Mouse (Mus musculus) testis, adult 2 months (tissue): ENCODE results near the gene Shcbp1l. TPM values are rescaled to one million over a fixed set of nuclear protein-coding genes. Genes with fewer than 3 reads are reported as not detected.

Source experiments
- H3K27ac ChIP-seq: fragments of 200-500 bp; 2 replicates; pipeline ENCODE4 v1.5.1; 2012; ENCODE audit warnings: low read depth, low read length; ENCODE audit not compliant: control insufficient read depth, insufficient read depth
- H3K27me3 ChIP-seq: fragments of 200-500 bp; 2 replicates; pipeline ENCODE4 v1.6.1; 2012; ENCODE audit warnings: mild to moderate bottlenecking, low read length, moderate library complexity; ENCODE audit not compliant: control insufficient read depth, insufficient read depth
- H3K36me3 ChIP-seq: fragments of 200-500 bp; 2 replicates; pipeline ENCODE4 v1.6.1; 2012; ENCODE audit warnings: mild to moderate bottlenecking, low read length; ENCODE audit not compliant: control insufficient read depth, insufficient read depth
- H3K4me1 ChIP-seq: fragments of 200-500 bp; 2 replicates; pipeline ENCODE4 v1.6.1; 2012; ENCODE audit warnings: low read length; ENCODE audit not compliant: control insufficient read depth, insufficient read depth
- H3K4me3 ChIP-seq: fragments of 200-500 bp; 2 replicates; pipeline ENCODE4 v1.5.1; 2012; ENCODE audit warnings: low read depth, mild to moderate bottlenecking, low read length, moderate library complexity, mixed read lengths; ENCODE audit not compliant: control insufficient read depth
- CTCF ChIP-seq: fragments of 200-500 bp; IDR thresholded peaks from 2 replicates; pipeline ENCODE4 v1.5.1; 2012; ENCODE audit warnings: low read depth, mild to moderate bottlenecking, inconsistent platforms, low read length, moderate library complexity; ENCODE audit not compliant: control insufficient read depth, insufficient read depth, insufficient replicate concordance
- POLR2A ChIP-seq: fragments of 200-500 bp; IDR thresholded peaks from 2 replicates; pipeline ENCODE4 v1.6.1; 2012; ENCODE audit warnings: low read depth, mild to moderate bottlenecking, inconsistent platforms, low read length, moderate library complexity; ENCODE audit not compliant: control insufficient read depth
- polyA plus RNA-seq: library from polyadenylated mRNA; depleted of rRNA; stranded (reverse); fragments of >200 nt; gene quantifications from 2 replicates; pipeline ENCODE4 v1.2.3, GENCODE M21; 2012

Gene Shcbp1l
- polyA plus RNA-seq, 1 experiment = 111 TPM

DNA sequence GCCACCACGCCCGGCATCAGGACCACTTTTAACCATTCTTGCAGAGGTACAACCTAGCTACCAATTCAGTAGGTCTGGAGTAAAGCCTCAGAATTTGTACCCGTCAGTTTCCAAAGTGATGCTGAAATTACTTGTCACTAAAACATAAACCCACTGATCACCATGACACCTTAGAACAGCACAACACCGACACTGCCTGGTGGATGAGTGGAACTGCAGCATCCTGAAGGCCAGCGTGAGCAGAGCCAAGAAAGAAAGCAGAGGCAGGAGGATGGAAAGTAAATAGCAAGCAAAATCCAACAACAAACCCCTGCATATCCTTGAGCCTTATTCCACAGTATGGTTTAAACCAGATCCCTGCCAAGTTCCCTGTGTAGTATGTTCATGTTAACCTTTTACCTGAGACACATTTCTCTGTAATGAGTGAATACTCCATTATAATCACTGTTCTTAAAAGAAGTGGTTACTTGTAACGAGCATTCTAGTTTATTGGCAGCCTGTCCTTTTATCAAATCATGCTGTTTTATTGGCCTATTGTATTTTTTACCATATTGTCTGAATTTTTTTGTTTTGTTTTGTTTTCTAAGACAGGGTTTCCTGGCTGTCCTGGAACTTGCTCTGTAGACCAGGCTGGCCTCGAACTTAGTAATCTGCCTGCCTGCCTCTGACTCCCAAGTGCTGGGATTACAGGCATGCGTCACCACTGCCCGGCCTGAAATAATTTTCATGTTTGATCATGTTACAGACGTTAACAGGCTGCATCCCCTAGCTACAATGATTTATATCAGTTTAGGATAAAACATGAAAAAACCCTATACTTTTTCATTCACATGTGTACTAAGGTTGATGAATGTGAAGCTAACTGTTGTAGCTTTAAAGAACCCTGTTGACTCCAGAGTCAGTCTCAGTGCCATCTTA lies 26.5 kb downstream of the Shcbp1l start:
- Histone ChIP-seq H3K4me3 (no peak overlapping the region), H3K36me3 (no peaks in the 10 kb centered on the region; the same call in 1 of the 2 replicates), H3K4me1 (no peaks in the 10 kb centered on the region), H3K27me3 (no peaks in the 10 kb centered on the region), H3K27ac (no peak overlapping the region)
- TF ChIP-seq POLR2A (no peak), CTCF (peak; percentile 49; the same call in 1 of the 2 replicates)

DNA sequence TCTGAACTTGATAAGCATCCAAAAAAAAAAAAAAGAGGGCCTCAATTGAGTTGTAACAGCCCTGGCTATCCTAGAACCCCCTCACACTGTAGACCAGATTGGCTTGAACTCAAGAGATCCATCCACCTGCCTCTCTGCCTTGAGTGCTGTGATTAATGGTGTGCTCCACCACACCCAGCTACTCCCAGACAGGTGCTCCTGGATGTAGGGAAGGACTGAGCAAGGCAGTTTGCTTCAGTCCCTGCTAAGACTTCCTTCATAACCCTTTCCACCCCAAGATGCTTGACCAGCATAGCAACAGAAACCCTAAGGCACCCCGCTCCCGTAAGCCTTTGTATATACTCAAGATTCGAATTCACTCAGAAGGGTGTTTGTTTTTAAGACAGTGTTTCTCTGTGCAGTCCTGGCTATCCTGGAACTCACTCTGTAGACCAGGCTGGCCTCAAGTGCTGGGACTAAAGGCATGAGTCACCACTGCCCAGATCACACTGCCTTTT lies 28.2 kb downstream of the Shcbp1l start:
- Histone ChIP-seq H3K27ac (no peak overlapping the region), H3K36me3 (no peaks in the 10 kb centered on the region; the same call in 1 of the 2 replicates), H3K4me3 (no peak overlapping the region), H3K4me1 (no peaks in the 10 kb centered on the region), H3K27me3 (no peaks in the 10 kb centered on the region)
- TF ChIP-seq POLR2A = no peak
- TF ChIP-seq CTCF = no peak

- H3K4me3 ChIP-seq = no peak overlapping the region
- no peaks in the 10 kb centered on the region for H3K27me3 ChIP-seq
- peaks cover 4% of the 10 kb centered on the region for H3K36me3 ChIP-seq
- no peak overlapping the region for H3K27ac ChIP-seq
- TF ChIP-seq POLR2A = no peak
- no peak for TF ChIP-seq CTCF
- no peaks in the 10 kb centered on the region for H3K4me1 ChIP-seq
Measured at GRCm38 (mm10) chr1:153456137-153456536, 31.2 kb downstream of the Shcbp1l start.

- H3K27me3 ChIP-seq = no peaks in the 10 kb centered on the region
- H3K36me3 ChIP-seq = peaks cover 4% of the 10 kb centered on the region
- no peaks in the 10 kb centered on the region for H3K4me1 ChIP-seq
- no peak overlapping the region for H3K27ac ChIP-seq
- H3K4me3 ChIP-seq = no peak overlapping the region
- no peak for TF ChIP-seq CTCF
- TF ChIP-seq POLR2A = no peak
Measured at GRCm38 (mm10) chr1:153461796-153462195, 36.8 kb downstream of the Shcbp1l start.

GRCm38 (mm10) chr1:153479296-153479695 lies 54.3 kb downstream of the Shcbp1l start:
- no peaks in the 10 kb centered on the region for H3K27me3 ChIP-seq
- TF ChIP-seq POLR2A (no peak), CTCF (no peak)
- no peaks in the 10 kb centered on the region for H3K4me1 ChIP-seq
- no peak overlapping the region for H3K27ac ChIP-seq
- no peaks in the 10 kb centered on the region; the same call in 1 of the 2 replicates for H3K36me3 ChIP-seq
- H3K4me3 ChIP-seq = no peak overlapping the region

- H3K27me3 ChIP-seq = no peaks in the 10 kb centered on the region
- H3K27ac ChIP-seq = no peak overlapping the region
- H3K36me3 ChIP-seq = no peaks in the 10 kb centered on the region
- H3K4me1 ChIP-seq = no peaks in the 10 kb centered on the region
- no peak overlapping the region for H3K4me3 ChIP-seq
- TF ChIP-seq POLR2A (no peak), CTCF (peak; percentile 44; the same call in 1 of the 2 replicates)
Measured at GRCm38 (mm10) chr1:153480386-153481024, 55.5 kb downstream of the Shcbp1l start.

GRCm38 (mm10) chr1:153481025-153481412 lies 56.1 kb downstream of the Shcbp1l start:
- Histone ChIP-seq H3K27ac (no peak overlapping the region), H3K4me1 (no peaks in the 10 kb centered on the region), H3K4me3 (no peak overlapping the region), H3K27me3 (no peaks in the 10 kb centered on the region), H3K36me3 (no peaks in the 10 kb centered on the region)
- TF ChIP-seq CTCF = no peak
- no peak for TF ChIP-seq POLR2A
